Mouse (Mus musculus): ENCODE results near the gene D230025D16Rik.
"Not testable (repeated sequence)": the region's sequence is repeated elsewhere in the genome, so short reads cannot be mapped to it uniquely, and the experiment has no call there.

The D230025D16Rik gene

DNA sequence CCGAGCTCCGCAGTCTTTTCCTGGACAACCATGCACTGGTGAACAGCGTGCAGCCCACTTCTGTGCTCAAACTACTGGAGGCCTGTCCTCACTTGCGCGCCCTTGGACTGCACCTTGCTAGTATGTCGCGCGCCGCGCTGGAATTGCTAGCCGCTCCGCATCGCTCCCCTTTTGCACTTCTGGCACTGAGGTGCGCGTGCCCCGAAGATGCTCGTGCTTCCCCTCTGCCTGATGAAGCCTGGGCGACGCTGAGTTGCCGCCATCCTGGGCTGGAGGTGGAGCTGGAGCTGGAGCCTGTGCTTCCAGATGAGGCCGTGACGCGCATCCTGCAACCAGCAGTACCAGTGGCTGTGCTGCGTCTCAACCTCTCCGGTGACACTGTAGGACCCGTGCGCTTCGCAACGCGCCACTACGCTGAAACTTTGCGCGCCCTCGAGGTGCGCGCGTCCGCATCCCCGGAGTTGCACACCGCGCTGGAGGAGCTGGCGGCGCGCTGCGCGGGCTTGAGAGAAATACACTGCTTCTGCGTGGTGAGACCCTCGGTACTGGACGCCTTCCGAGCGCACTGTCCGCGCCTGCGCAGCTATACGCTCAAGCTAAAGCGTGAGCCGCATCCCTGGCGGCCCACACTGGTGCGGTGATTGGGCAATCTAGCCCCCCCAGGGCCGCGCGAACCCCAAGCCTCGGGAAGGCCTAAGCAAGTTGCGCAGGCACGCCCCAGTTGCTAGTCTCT lies 43.6 kb downstream of the D230025D16Rik start:
- no peak for DNase-seq (ENCODE audit: low spot score)

DNA sequence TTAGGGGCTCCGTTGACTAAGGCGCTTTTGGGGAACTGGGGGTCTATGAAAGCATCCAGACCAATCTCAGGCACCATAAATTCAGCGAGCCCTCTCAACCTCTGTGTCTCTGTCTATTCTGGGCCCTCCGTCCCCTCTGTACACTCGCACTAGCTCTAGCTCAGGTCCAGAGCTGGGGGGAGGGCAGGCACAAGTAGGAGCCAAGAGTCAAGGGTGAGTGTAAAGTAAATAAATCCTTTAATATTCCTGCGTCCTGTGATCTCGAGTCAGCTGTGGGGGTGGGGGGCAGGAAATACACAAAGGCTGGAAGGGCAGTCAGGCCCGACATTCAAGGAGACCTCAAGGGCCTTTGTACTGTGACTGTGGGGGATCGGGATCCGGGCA lies 44.1 kb downstream of the D230025D16Rik start:
- DNase-seq (ENCODE audit: low spot score): no peak

DNA sequence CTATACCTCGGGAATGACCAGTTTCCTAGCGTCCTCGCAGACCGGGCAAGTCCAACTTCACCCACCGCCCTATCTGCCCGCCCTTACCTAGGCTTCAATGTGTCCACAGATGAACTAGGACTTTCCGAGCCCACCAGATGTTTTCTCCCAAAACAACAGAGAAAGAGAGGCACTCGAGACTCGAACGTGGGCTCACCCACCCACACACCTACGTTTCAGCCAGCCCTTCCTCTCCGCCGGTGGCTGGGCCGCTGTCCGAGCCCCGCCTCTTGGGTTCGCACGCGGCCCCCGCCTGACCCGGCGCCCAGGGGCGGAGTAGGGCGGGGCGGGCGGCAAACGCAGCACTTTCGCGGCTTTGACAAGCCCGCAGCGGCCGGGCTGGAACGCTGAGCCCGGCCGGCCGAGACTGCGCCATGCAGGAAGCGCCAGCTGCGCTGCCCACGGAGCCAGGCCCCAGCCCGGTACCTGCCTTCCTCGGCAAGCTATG lies 44.6 kb downstream of the D230025D16Rik start, which contains the start of gene Hsf4:
Gene Hsf4, plus strand, starts transcription at position 341 of the 487 bp plus-strand sequence.
- peak; percentile 19 for DNase-seq (ENCODE audit: low spot score)

DNA sequence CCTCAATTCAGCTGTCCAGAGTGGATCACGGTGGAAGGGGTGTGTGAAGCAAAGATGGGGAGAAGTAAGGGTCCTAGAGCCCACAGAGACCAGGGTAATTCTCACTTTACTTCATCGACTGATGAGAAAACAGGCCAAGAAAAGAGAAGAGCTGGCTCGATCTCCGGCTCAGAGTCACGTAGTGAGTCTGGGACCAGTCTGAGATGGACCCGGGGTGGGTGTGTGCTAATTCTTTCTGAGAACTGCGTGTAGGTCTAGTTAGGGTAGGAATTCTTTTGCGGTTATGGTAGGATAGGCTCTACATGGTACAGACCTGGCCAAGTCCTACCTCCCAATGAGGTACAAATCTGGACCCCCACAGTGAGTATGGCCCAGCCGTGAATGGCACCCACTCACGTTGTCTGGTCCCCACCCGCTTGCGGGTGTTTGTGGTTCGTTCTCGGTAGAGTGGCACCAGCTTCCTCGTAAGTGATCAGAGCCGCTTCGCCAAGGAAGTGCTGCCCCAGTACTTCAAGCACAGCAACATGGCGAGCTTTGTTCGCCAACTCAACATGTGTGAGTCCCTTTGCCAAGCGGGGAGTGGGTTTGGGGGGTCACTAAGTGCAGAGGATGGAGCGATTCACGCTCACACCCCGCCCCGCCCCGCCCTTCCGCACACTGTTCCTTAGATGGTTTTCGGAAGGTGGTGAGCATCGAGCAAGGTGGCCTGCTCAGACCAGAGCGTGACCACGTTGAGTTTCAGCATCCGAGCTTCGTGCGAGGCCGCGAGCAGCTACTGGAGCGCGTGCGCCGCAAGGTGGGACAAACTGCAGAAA lies 45.4 kb downstream of the D230025D16Rik start:
- DNase-seq (ENCODE audit: low spot score): peak; percentile 22

DNA sequence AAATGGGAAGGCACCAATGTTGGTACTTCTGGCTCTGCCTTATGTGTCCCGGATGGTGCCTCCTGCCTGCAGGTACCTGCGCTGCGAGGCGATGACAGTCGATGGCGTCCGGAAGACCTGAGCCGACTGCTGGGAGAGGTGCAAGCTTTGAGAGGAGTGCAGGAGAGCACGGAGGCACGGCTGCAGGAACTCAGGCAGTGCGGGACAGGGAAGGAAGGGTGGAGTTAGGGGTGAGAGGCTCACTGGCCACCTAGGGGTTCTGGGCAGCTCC lies 45.9 kb downstream of the D230025D16Rik start:
- DNase-seq (ENCODE audit: low spot score): no peak

DNA sequence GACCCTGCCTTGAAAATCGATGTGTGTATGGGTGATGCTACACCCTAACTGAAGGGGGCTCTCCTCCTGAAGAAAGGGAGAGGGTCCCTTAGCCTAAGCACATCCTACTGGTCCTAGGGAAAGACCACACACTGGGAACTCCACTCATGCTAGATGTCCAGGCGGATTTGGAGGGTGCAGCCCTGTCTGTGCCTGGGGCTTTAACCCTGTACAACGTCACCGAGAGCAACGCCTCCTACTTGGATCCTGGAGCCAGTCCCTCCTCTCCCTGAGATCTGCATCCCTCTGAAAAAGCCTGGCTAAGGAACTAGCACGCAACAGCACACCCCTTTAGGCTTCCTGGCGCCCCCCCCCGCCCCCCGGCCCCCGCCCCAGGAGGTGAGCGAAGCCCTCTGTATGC lies 50.4 kb downstream of the D230025D16Rik start:
- no peak for DNase-seq (ENCODE audit: low spot score)

DNA sequence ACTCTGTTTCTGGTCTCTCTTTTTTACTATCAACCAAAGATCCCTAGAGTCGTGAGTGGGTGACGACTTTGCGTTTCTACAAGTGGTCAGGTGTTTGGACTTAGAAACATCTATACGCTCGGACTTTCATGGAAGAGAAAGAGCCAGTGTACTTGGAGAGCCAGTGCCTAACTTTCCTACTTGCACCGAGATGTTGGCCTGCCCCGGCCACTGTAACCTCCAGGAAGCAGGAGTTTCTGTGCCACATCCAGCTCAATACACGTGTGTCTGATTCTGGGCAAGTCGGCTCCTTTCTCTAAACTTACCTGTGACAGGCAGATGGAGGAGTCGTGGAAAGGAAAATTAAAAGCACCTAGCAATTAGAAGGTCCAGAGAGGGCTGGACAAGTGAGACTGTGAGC lies 50.9 kb downstream of the D230025D16Rik start, which contains the start of gene Nol3:
Gene Nol3, plus strand, starts transcription at position 301 of the 400 bp plus-strand sequence.
- DNase-seq (ENCODE audit: low spot score): no peak

DNA sequence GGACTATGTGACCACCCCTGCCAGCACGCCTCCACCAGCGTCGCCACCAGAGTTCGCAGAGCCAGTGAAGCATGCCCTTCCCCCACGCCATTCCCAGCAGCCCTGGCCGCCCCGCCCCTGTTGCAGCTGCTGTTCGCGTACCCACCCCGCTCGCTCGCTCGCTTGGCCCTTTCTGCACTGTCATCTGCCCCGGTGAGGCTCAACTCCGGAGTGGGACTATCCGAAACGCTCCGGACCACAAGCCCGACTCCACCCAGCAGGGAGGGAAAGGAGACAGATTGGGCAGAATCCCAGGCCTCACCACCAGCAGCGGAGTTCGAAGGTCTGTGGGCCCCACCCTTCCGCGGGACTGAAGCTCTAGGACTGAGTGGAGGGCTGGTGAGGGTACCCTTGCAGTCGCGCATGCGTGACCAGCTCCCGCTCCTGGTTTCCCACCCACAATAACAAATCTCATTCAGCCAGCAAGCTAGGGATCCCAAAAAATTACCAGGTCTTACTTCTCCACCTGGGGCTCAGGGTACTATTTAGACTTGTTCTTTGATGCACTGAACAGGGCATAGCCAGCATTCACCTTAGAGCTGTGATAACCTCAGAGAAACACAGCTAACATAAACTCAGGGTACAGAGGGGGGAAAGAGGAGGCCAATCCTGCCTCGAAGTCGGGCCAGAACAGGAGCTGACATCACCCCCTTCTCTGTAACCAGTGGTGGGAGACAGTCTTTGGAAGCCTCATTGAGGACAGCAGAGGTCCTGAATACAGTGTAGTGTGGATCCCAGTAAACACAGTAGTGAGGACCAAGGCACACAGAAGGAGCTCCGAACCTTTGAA lies 51.6 kb downstream of the D230025D16Rik start:
- DNase-seq (ENCODE audit: low spot score): no peak

DNA sequence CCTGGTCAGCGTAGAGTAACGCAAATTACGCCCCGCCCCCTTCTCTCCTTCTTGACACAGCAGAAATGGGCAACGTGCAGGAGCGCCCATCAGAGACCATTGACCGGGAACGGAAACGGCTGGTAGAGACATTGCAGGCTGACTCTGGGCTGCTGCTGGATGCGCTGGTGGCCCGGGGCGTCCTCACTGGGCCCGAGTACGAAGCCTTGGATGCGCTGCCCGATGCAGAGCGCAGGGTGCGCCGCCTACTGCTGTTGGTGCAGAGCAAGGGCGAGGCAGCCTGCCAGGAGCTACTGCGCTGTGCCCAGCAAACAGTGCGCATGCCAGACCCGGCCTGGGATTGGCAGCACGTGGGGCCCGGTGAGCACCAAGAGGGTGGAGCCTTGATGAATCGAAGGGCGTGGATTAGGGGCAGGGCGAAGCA lies 54.0 kb downstream of the D230025D16Rik start:
- DNase-seq (ENCODE audit: low spot score): peak; percentile 56

DNA sequence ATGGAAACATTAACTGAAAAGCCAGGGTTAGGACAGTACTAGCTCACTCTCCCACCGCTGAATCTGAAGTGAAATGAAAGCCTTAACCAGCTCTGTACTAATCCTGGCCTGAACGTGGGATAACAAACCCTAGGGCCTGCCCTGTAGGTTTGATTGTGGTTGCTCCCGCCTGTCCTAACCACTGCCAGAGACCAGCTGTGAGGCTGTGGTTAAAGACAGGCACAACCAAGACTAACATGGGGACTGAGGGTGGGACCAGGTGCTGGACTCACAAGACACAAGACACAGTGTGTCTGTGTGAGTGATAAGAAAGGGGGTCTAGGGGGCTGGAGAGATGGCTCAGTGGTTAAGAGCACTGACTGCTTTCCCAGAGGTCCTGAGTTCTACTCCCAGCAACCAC lies 55.6 kb downstream of the D230025D16Rik start:
- DNase-seq (ENCODE audit: low spot score): no peak

DNA sequence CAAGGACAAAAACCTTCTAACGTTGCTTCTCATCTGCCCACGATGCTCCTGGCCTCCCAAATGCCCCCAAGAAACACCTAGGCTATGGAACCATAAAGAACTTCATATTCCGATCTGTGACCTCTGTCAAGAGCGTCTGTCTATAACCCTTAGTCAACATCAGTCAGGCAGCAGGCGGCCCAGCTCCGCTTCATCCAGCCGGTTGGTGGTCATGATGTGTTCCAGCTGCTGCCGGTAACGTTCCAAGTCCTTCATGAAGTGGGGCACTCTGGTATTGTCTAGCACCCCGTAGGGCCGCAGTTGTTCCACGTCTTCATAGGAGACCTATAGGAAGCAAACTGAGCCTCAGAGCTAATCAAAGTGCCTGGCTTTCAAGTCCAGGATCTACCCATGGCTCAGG lies 56.9 kb downstream of the D230025D16Rik start:
- no peak for DNase-seq (ENCODE audit: low spot score)

DNA sequence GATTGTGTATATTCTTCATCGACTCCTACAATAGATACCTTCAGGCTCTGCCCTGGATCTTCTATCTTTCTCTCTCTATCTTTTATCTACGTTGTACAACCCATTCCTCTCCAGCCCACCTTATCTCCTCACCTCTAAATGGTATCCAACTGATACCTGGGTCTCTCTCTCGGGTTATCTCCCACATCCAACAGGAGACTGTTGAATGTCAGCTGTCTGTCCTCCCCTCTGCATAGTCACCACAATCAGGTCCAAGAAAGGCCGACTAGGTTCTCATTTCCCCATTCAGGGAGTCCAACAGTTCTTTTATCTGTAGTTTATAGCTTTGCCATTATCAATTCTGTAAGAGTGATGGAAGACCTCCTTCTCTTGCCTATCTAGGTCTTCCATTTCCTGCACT lies 57.3 kb downstream of the D230025D16Rik start:
- DNase-seq (ENCODE audit: low spot score): no peak

DNA sequence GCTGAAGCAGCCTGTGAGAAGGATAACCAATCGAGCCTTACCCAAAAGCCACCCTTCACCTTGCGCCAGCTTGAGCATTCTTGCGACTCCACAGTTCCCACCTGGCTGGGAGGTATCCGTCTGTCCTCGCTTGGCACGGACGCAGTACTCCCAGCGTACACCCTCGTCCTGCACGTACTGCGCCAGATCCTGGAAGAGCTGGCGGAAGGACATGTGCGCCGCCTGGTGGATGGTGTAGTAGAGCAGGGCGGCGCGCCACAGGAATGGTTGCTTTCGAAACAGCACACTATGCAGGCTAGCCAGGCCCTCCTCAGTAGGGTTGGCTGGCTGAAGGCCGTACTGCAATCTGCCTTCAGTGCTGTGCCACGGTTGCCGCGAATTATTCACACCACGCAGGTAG lies 58.1 kb downstream of the D230025D16Rik start:
- peak; percentile 31 for DNase-seq (ENCODE audit: low spot score)

DNA sequence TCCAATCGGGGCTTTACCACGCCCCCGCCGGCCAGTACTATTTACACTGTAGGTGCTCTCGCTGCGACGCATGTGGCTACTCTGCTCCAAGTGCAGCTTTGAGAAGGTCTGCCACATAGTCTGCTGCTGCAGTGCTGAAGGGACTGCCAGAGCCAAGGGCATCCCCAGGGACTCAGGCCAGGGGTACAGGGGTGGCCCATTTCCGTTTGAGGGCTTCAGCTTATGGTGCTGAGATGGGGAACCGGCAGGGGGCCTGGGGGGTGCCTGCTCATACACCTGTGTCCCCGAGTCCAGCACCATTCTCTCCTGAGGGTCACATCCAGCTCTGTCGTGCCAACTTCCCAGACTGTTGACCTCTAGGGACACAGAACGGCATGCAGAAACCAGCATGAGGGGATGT lies 60.6 kb downstream of the D230025D16Rik start:
- DNase-seq (ENCODE audit: low spot score): no peak

DNA sequence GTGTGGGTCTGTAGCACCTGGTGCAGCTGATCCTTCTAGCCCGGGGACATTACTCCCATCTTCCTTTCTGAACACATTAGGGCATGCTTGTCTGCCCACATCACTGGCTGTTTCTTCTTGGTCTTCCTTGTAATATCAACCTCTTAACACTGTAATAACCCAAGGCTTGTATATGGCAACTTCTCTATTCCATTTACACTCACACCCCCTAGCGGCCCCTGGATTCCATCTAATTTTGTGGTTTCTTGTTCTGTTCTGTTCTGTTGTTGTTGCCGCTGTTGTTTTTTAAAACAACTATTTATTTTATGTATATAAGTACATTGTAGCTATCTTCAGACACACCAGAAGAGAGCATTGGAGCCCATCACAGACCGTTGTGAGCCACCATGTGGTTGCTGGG lies 62.0 kb downstream of the D230025D16Rik start:
- no peak for DNase-seq (ENCODE audit: low spot score)

DNA sequence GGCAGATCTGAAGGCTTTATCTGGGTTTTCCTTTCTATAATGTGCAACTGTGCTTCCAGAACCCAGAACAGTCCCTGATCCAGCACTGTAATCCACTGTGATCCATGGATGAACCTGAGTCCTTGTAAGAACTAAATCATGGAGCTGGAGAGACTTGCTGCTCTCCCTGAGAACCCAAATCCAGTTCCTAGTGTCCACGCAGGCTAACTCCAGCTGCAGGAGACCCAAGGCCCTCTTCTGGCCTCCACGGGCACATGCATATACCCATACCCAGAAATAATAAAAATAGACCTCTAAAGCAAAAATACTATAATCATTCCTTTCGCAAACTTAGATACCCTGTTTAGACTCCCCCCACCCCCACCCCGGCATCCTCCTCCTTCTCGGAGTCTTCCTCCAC lies 63.3 kb downstream of the D230025D16Rik start:
- DNase-seq (ENCODE audit: low spot score): no peak

DNA sequence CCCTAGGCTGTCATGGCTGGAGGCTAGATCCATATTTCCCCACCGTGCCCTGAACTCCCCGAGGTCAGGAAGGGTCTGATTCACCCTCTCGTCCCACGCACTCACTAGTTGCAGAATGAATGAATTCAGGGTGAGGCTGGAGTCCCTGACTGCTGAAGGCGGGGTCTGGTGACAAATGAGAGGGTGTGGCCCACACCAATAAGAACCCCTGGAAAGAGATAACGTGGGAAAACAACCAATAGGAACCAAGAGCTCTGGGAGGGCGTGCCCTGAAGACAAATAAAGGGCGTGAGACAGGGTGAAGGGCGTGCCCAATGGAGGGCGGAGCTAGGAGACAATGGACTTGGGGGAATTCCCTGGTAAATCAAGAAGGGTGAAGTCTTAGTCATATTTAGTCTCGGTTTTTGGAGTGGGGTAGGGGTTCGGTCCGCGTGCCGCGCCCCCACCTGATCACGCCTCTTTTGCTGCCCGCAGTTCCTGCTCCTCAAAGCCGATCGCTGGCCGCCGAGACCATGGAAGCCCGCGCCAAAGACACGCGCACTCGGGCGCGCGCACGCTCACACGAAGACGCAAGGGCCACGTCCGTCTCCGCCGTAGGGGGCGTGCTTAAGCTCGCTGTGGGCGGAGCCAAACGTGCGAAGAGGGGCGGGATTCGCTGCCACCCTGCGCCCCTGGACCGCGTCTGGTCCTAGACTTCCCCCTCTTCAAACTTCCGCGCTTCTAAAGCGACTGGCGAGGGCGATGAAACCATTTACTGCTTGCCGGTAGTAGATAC lies 64.2 kb downstream of the D230025D16Rik start:
- peak; percentile 92 for DNase-seq (ENCODE audit: low spot score)

DNA sequence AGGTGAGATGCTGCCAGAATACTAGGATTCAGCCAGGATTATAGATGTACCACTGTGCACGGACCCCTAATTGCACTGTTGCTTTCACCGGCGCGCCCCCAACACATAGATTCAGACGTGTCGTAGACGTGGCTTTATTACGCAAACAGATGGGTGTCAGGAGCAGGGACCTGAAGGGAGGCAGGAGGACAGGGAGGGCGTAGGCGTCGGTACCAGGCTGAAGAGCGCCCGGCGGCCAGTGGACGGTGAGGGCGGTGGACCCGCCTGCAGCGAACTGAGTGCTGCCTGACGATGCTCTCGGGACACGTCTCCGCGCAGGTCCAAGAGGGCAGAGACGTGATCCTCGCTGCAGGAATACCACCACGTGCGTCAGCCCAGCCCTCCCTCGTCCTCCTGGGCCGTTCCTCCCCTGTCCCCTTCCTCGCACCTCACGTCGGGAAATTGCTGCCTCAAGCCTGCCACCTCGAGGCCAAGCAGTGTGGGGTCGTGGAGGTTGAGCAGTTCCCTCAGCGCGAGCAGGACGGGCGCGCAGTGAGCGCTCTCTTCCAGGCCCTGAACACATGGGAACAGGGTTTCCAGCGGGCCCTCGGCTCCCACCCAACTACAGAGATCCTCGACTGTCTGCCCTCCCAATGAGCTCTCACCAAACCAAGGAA lies 65.0 kb downstream of the D230025D16Rik start, which contains the start of gene 4931428F04Rik:
Gene 4931428F04Rik, minus strand, starts transcription at position 60 of the 656 bp plus-strand sequence.
- peak; percentile 42 for DNase-seq (ENCODE audit: low spot score)

DNA sequence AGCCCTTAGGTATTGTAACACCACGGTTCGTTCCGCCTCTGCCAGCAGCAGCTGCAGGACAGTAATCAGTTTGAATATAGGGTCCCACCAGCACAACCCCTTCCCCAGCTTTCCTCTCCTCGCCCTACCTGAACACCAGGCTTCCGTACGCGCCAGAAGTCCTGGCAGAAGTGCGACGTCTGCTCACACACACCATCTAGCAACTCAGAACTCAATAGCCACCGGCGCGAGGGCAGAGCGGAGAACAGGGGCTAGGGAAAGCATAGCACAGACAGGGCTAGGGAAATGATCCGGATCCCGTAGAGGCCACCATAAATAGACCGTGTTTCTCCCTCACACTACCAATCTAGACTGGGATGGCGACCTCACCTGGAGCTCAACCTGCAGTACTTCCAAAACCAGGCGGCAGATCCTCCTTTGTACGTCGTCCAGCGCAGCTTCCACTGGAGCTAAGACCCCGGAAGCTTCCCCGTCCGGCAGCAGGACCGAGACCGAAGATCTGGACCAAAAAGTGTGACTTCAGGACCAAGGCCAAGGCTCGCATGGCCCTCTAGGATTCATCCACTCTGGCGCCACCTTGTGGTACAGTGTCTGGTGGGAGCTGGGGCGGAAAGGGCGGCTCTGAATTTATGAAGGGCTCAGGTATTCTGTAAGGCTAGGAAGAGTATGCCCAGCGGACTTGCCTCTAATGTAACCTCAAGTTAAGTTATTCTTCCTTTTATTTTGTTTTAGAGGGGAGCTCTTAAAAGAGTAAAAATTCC lies 65.8 kb downstream of the D230025D16Rik start:
- DNase-seq (ENCODE audit: low spot score): peak; percentile 80

DNA sequence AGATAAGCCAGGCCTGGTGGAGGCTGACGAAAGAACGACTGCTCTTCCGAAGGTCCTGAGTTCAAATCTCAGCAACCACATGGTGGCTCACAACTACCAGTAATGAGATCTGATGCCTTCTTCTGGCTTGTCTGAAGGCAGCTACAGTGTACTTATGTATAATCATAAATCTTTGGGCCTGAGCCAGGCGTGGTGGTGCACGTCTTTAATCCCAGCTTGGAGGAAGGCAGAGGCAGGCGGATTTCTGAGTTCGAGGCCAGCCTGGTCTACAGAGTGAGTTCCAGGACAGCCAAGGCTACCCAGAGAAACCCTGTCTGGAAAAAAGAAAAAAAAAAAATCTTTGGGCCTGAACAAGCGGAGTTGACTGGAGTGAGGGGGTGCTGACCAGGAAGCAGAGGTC lies 66.4 kb downstream of the D230025D16Rik start:
- DNase-seq (ENCODE audit: low spot score): not testable (repeated sequence)

Measured in T-cell, adult 2 months (primary cell).